ENCODE assay signal across 8 mouse cellular contexts in the genomic region with DNA sequence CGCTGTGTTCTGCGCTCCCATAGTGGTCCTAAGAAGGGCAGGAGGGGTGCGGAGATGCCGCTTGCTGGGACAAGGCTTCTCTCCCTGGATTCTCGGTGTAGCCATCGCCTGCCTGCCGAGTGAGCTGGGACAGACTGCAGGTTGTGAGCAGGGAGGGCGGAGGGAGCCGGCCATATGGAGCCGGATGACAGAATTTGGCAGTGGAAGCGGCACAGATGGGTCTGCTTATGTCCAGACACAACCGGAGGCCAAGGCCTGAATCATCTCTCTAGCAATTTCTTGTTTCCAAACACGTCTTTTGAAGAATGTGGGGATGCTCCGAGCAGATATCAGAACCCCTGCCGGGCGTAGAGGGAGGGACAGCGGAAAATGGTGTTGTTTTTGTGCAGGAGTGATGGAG. TPM values are rescaled to one million over a fixed set of nuclear protein-coding genes. Genes with fewer than 3 reads are reported as not detected.
DNase-seq lines count a peak whose midpoint lies in the region; ATAC-seq lines count a peak whose summit lies in the region.

No protein-coding gene starts in this region.

- H3K36me3 ChIP-seq in forebrain, embryonic 16.5 days (ENCODE audit: control insufficient read depth, insufficient read depth) = no peaks in the 10 kb centered on the region
- H3K36me3 ChIP-seq in midbrain, embryonic 14.5 days (ENCODE audit: control insufficient read depth, insufficient read depth, low read length) = no peaks in the 10 kb centered on the region

- H3K27me3 ChIP-seq in forebrain, embryonic 16.5 days (replicated peaks; ENCODE audit: control insufficient read depth, insufficient read depth, low read length) = no peaks in the 10 kb centered on the region
- peaks cover 12% of the 10 kb centered on the region for H3K27me3 ChIP-seq in midbrain, embryonic 14.5 days (ENCODE audit: control insufficient read depth, insufficient read depth, low read length)

- peak; percentile 54 for ATAC-seq in forebrain, embryonic 16.5 days
- no peak for ATAC-seq in midbrain, embryonic 14.5 days (ENCODE audit: low FRiP score, low TSS enrichment)

- no peaks in the 10 kb centered on the region for H3K9me3 ChIP-seq in forebrain, embryonic 16.5 days (ENCODE audit: control insufficient read depth, low read length)
- H3K9me3 ChIP-seq in midbrain, embryonic 14.5 days (ENCODE audit: control insufficient read depth, low read length) = no peaks in the 10 kb centered on the region

- peak; percentile 14 for DNase-seq in urinary bladder, postnatal 25 days (ENCODE audit: low spot score)
- DNase-seq in urinary bladder, adult 2 months (ENCODE audit: low spot score) = no peak
- peak; percentile 63 to 65 for DNase-seq in layer of hippocampus, postnatal 25 days (ENCODE audit: extremely low spot score in 1 of 2, low spot score in 1 of 2)
- DNase-seq in midbrain, embryonic 14.5 days = peak; percentile 51
- DNase-seq in adrenal gland, adult (ENCODE audit: inconsistent age in 2 of 2, low spot score in 1 of 2) = no peak
- no peak for DNase-seq in T-cell, adult 2 months (ENCODE audit: low spot score)
- DNase-seq in testis, postnatal 14 days (ENCODE audit: low spot score) = no peak

- H3K4me2 ChIP-seq in forebrain, embryonic 16.5 days (ENCODE audit: low read length) = peak overlapping the region; percentile 47
- no peak overlapping the region for H3K4me2 ChIP-seq in midbrain, embryonic 14.5 days (ENCODE audit: low read length)

- peak overlapping the region; percentile 38; the same call in 1 of the 2 replicates for H3K9ac ChIP-seq in forebrain, embryonic 16.5 days (replicated peaks; ENCODE audit: low read depth, low read length)
- no peak overlapping the region for H3K9ac ChIP-seq in midbrain, embryonic 14.5 days (replicated peaks; ENCODE audit: low read length)

- H3K4me3 ChIP-seq in forebrain, embryonic 16.5 days (replicated peaks; ENCODE audit: low read length) = peak overlapping the region; percentile 26
- H3K4me3 ChIP-seq in midbrain, embryonic 14.5 days (replicated peaks; ENCODE audit: low read depth, low read length) = no peak overlapping the region

- H3K4me1 ChIP-seq in forebrain, embryonic 16.5 days (replicated peaks; ENCODE audit: control insufficient read depth, insufficient read depth, low read length) = peaks cover 65% of the 10 kb centered on the region
- H3K4me1 ChIP-seq in midbrain, embryonic 14.5 days (ENCODE audit: control insufficient read depth, insufficient read depth, low read length) = peaks cover 19% of the 10 kb centered on the region

- H3K27ac ChIP-seq in forebrain, embryonic 16.5 days (ENCODE audit: low read length) = peak overlapping the region; percentile 97
- H3K27ac ChIP-seq in midbrain, embryonic 14.5 days (replicated peaks; ENCODE audit: low read depth, low read length) = peak overlapping the region; percentile 49

- WGBS in forebrain, embryonic 16.5 days = 52% methylated on average over 17 of the region's 17 CpGs
- WGBS in midbrain, embryonic 14.5 days = 54% methylated on average over 17 of the region's 17 CpGs

RNA-seq across cellular contexts. Expression of a gene that starts 42.9 kb away (rescaled TPM):
- polyA plus RNA-seq in urinary bladder, adult 2 months (2012; rRNA removed) = 22.8 and 28.5 TPM in 2 replicates
- 30.9 and 31.8 TPM in 2 replicates for polyA plus RNA-seq in forebrain, embryonic 16.5 days (2015; fragmentation: Nextera tagmentation; extraction: Ambion mirVana)
- total RNA-seq in layer of hippocampus, postnatal 25 days (2021) = 1 to 10 TPM; 9.2 to 9.9 TPM
- polyA plus RNA-seq in midbrain, embryonic 14.5 days (2014; fragmentation: Nextera tagmentation; extraction: Ambion mirVana) = 14.7 and 15.2 TPM in 2 replicates

Comparison
In these comparisons a context has a peak if more than half of its experiments do, and no peak if none do; other contexts are left out.
1. DNase-seq: peak in urinary bladder, postnatal 25 days (single experiment), layer of hippocampus, postnatal 25 days (2 of 2) and midbrain, embryonic 14.5 days (single experiment); none in urinary bladder, adult 2 months (single experiment), adrenal gland, adult (0 of 2), T-cell, adult 2 months (single experiment) and testis, postnatal 14 days (single experiment).